Mouse (Mus musculus) T-helper 1 cell (primary cell): ENCODE results near the gene Gm17651.

Experiments used
- in situ Hi-C: fragments of 300-600 bp; cut with MboI, MseI; formaldehyde crosslinking; loops from one replicate; pipeline ENCODE4 v1.15.1; 2025; ENCODE audit warnings: high pct_unique_total_duplicates

Gm17651 gene

DNA sequence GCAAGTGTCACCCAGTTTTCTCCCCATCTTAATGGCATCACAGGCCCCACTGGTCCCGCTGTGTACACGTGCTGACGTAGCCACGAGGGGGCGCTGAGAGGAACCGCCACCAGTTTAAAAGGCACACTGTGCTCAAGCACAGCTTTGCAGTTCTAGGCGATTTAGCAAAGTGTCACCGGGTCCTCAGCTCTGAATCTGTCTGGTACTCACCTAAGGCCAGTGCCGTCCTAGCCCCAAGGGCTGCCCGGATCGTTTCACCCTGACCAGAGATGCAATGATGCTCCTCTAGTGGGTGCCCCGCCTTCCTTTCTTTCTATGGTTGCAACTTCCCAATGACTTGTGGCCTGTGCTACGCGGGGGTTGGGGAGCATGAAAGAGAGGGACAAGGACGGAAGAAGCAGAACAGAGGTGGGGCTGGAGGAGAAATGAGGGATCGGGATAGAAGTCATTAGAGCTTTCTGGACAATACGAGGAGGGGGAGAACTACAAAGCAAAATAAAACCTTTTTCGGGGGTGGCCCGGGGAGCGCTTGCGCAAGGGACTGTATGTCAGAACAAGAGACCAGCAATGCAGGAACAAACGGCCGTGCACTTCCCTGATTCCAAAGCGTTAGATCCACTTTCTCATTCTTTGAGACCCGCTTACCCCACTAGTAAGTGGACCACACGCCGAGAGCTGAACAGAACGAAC lies 6.3 kb upstream of the Gm17651 start:
- in situ Hi-C loops = loop anchor here (5.0 kb wide), 2 partner anchors 87 to 202 kb away; no protein-coding TSS in a partner anchor

- in situ Hi-C loops = no loop called here
These were observed 3.9 kb upstream of the Gm17651 start for GRCm38 (mm10) chr3:97678416-97678815.

DNA sequence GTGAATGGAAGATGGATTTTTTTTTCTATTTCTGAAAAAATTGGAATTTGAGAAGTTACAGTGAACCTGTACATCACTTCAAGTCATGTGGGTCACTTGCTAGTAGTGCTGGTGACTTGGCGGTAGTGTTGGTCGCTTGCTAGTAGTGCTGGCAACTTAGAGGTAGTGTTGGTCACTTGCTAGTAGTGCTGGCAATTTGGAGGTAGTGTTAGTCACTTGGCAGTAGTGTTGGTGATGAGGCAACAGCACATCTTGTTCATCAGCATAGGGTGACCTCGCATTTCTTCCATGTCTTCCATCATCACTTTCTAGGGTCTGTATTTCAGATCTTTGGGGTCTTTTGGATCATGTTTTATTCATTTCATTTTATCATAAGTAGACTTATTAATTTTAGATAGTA lies 1.6 kb upstream of the Gm17651 start:
- in situ Hi-C loops = no loop called here

DNA sequence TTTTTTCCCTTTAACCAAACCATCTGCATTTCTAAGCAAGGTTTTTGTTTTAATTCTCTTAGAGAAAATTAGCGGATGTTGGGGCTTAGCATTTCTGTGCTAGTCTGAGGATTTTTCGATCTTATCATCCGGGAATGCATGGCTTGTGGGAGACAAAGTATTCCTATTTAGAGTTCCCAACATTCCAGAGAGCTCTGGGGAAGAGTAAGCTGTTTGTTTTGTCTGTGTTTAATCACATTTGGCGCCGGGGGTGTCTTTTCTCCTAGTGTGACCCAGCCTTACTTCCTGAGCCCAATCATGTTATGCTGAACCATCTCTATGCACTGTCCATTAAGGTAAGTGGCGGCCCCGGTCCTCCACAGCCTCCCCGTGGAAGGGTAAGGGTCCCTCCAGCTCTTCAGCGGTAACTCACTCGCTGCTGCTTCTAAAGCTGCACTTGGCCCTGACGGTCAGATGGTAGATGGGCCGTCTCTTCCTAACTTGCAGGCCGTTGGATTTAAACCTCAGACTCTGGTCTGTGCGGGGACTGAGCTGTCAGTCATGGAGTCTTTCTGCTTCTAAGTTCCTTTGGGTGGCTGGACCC lies 7.3 kb downstream of the Gm17651 start:
- in situ Hi-C loops = no loop called here

DNA sequence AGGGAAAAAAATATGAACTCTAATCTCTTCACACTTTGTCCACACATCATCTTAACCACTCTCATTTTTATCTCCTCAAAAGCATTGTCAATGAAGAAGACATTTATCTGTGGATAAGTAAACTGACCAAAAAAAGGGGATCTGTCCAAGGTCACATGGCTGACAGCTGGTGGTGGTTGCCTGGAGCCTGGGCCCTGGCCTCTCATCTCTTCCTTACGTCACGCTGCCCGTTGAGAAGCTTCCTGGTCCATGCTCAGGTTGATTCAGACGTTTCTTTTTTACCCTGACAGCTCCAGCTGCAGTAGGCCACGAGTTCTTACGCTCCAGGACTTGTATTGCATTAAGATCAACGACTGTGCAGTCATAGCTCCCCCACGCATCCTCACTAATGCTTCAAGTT lies 8.3 kb downstream of the Gm17651 start:
- in situ Hi-C loops = no loop called here

DNA sequence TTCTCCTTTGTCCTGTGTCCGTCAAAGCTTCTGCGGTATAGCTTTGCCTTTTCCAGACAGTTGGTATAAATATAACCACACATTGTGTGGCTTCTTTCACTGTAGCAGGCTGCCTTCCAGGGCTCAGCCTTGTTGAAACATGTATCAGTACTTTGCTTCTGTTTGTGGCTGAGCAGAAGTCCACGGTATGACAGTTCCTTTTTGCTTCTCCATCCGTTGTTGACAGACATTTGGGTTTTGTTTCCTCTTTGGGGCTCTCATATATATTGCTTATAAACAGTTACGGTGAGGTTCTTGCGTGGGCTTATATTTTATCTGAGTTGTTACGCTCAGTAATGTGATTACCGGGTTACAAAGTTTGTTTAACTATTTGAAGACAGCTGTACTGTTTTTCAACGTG lies 9.0 kb downstream of the Gm17651 start:
- in situ Hi-C loops = no loop called here

DNA sequence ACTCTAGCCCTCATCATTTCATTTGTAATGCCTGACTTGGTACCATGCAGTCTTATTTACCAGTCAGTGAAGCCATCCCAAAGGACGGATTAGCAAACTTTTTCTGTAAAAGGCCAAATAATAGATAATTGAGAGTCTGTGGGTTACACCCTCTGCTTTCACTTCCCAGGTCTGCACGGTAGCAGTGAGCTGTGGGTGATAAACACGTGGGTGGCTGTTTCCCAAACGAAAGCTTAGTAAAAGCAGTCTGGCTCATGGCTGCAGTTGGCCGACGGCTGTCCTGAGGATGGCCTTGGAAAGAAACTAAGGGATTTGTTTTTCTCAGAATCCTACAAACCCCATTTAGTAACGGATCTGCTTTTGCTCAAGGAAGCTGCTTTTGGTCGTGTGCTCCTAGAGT lies 13.3 kb downstream of the Gm17651 start:
- in situ Hi-C loops = no loop called here

- in situ Hi-C loops = no loop called here
These were observed 14.7 kb downstream of the Gm17651 start for GRCm38 (mm10) chr3:97659746-97660145.

DNA sequence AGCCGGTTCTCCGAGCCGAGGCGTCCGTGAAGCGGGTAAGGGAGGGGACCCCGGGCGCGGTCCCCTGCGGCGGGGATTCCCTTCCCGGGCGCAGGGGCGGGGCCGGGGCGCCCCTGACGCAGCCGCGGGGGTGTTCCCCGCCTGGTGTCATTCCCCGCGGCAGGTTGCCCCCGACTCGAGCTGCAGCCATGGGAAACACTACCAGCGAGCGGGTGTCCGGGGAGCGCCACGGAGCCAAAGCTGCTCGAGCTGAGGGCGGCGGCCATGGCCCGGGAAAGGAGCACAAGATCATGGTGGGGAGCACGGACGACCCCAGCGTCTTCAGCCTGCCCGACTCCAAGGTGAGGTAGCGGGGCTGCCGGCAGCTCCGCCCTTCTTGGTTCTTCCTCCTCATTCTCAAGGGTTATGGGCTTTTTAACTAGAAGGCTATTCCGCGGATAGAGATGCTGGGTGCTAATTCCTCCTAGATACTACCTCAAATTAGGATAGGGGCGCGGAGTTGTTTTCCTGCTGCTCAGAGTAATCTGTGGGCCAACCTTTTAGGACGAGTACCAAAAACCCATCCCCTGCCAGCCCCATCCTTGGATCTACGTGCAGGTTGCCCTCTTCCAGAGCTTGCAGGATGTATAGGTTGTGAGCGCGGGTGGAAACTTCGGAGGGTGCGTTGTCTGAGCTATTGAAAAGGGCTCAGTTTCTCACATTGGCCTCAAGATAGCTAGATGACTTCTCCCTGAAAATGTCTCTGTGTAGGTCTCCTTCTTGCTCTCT lies 15.9 kb downstream of the Gm17651 start:
- in situ Hi-C loops = no loop called here

DNA sequence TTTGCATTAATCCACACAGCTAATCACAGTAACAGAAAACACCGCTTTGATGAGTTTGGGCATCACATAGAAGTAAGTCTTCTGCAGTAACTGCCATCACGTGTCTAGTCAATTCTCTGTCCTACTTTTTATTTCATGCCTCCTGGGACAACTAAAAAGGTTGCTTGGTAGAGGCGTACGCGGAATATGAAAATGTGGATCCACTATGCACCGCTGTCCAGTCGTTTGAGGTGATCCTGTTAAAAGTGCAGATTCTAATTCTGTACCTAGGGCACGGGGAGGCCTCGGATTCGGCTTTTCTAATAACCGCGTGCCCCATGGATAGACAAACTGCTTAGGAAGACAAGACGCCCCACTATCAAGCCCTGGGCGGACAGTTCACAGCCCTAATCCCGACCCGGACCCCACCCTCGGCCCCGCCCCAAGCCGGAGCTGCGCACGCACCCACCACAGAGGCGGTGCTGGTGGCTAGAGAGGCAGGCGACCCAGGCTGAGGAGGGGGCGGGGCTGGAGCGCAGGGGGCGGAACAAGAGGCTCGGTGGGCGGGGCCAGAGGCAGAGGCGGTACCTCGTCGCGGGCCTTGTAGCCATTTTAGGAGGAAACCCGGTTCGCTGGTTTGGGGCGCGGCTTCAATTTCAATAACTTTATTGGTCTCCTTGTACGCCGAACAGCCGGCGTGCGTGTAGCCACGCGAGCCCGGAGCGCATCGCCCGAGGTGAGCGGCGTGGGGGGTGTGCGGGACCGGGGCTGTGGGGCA lies 16.7 kb downstream of the Gm17651 start, which contains the start of gene Prkab2:
Gene Prkab2 (plus strand): TSS at position 539 of the 757 bp plus-strand sequence.
- in situ Hi-C loops = no loop called here

GRCm38 (mm10) chr3:97654901-97655300 lies 19.6 kb downstream of the Gm17651 start:
- in situ Hi-C loops = loop anchor here (5.0 kb wide), 1 partner anchor 43 kb away; the partner anchor contains the start of gene Chd1l

DNA sequence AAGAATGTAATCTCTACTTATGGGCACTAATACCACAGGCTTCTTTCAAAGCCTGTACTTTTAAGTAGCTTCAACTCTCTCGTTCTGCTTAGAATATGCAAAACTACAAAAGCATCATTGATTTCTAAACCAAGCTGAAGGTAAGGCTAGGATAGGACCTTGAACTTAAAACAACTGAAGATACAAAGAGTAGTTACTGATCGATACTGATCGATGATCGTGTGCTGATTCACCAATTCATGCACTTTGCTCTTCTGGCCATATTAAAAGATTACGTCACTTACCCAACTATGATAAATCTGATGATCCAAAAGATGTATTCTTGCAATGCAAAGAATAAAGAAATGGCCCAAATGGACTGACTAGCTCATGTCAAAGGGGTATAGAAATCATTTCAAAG lies 20.7 kb downstream of the Gm17651 start:
- in situ Hi-C loops = loop anchor here (5.0 kb wide), 1 partner anchor 41 kb away; the partner anchor contains the start of gene Chd1l

DNA sequence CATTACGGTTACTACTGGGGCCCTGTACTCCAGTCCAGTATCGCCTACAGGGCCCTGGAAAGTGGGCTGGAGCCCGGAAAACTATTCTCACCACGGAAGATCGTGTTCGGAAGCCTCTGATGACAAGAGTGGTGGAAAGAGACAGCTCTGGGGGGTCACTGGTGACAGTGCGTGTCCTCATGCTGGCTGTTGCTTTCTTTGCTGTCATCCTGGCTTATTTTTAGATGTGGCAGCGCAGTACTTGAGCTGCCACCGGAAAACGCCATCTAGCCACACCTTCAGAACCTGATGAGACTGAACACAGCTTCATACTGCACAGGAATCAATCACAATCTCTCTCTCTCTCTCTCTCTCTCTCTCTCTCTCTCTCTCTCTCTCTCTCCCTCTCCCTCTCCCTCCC lies 22.9 kb downstream of the Gm17651 start:
- in situ Hi-C loops = loop anchor here (5.0 kb wide), 1 partner anchor 39 kb away; the partner anchor contains the start of gene Chd1l

GRCm38 (mm10) chr3:97649469-97649868 lies 25.0 kb downstream of the Gm17651 start:
- in situ Hi-C loops = no loop called here

DNA sequence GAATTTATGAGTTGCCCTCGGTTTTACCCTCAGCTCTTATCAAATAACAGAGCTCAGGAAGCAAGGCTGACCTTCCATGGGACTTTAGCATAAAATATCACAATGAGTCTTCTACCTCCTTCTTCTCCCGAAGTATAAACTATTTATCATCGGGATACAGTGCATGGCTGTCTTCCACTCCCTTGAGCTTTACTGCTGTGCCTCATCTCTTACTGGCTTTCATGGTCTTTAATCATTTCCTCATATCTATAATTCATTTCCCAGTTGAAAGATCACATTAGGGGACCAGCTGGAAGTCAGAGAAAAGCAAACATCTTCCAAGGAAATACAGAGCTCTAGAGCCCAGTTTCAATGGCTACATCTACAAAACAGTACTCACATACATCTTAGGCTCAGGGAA lies 25.5 kb downstream of the Gm17651 start:
- in situ Hi-C loops = no loop called here

GRCm38 (mm10) chr3:97648518-97648917 lies 26.0 kb downstream of the Gm17651 start:
- in situ Hi-C loops = no loop called here

DNA sequence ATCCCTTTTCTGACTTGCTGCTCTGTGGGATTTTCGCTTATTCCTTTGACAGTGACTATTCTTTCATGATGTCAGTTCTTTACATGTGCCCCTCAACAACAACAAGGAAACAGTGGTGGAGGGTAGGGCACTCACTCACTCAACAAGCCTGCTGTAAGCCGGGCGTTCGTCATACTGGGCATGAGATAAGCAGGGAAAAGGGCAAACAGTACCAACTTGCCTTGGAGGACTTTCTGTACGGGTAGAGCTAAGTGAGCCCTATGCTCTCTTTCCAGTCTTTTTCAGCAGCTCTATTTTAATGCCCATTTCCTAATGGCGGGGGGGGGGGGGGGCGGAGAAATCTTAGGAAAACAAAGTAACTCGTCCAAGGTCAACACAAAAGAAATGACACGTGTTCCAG lies 32.5 kb downstream of the Gm17651 start:
- in situ Hi-C loops = no loop called here

- in situ Hi-C loops = no loop called here
These were observed 33.1 kb downstream of the Gm17651 start for GRCm38 (mm10) chr3:97641396-97641795.

DNA sequence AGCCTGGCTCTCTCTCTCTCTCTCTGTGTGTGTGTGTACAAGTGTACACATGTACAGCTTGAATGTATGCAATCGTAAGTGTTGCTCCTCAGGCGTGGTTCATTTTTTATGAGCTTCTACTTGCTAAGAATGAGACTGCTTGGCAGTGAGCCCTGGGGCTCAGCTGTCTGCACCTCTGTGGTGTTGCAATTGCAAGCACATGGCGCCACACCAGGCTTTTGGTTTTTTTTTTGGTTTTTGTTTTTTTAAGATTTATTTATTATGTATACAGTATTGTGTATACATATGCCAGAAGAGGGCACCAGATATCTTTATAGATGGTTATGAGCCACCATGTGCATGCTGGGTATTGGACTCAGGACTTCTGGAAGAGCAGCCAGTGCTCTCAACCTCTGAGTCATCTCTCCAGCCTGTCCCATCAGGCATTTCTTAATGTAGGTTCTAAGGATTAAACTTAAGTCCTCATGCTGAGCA lies 40.2 kb downstream of the Gm17651 start:
- in situ Hi-C loops = no loop called here

- in situ Hi-C loops = no loop called here
These were observed 41.0 kb downstream of the Gm17651 start for GRCm38 (mm10) chr3:97633456-97633855.

DNA sequence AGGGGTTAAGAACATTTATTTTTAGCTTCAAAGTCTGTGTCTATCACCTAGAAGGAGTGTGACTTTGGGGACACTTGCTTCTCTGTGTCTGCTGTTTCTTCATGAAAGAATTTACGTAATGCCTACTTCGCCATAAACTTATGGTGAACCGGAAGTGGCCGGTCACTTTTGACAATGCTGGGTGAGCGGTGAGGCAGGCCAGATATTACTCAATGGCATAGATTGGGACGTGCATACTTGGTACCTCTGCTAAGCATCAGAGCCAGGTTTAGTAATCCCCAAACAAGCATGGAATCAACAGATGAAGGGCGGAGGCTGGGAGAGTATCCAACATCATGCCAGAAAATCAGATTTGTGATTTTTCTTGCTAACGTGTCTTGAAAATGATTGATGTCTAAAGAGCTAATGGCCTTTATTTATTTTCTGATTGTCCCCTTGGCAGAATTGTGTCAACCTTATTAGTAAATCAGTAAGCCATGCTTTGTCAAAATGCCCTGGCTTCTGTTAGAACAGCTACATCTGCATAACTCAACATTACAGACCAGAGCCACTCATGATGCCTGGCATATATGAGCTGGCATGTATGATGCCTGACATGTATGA lies 43.1 kb downstream of the Gm17651 start:
- in situ Hi-C loops = no loop called here
